19 mouse cellular contexts compared by ENCODE assay signal in the genomic region with DNA sequence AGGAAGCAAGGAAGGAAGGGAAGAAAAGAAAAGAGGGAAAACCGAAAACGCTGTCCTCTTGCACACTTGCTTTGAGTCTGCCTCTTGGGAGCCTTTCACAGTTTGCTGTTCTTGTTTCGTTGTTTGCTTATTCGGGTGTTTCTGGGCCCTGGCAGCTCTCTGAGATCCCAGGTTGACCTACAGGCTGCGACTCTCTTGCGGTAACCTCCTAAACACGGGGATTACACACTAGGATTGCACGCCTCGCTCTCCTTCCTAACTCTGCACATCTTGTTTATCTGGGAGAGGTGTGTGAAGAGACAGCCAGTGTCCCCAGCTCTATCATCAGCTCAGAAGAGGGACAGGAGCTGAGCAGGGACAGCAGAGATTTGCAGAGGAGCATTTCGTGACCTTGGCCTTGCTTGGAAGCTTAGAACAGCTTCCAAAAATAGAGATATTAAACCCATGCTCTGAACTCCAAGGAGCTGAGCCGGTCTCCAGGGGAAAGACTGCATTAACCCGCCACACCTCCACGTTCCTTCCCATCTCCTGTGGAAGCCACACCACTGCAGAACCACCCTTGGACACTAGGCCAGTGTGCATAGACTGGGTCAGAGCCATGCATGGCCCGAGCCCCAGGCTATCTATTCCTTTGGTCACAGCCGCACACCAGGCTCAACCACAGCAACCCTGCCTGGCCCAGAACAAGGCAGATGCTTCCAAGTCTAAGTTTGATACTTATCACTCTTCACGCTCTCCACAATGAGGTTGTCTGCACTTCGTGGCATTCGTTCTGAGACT. TPM values are rescaled to one million over a fixed set of nuclear protein-coding genes. Genes with fewer than 3 reads are reported as not detected.
DNase-seq lines count a peak whose midpoint lies in the region; ATAC-seq and TF ChIP-seq lines count a peak whose summit lies in the region.
"Had no signal": no experiment of that assay in that cellular context is flagged by ENCODE, and none has a peak within 500 bp of the region (broad histone marks: within the 10 kb centered on the region; RNA-seq: fewer than 3 reads in every experiment).

No protein-coding gene starts in this region.

- TF ChIP-seq POLR2A in heart, adult 2 months (IDR thresholded peaks at IDR 0.05; ENCODE audit: insufficient read depth, low read depth, low read length), result no peak
- TF ChIP-seq POLR2A in myocyte (IDR thresholded peaks at IDR 0.05; ENCODE audit: insufficient read length, low read depth), result no peak

- ATAC-seq in liver, embryonic 15.5 days (ENCODE audit: insufficient read depth), result peak; percentile 26
- ATAC-seq in liver, embryonic 11.5 days (replicated peaks; ENCODE audit: low FRiP score), result no peak; the same call in 1 of the 2 replicates
- ATAC-seq: forebrain, embryonic 13.5 days; hindbrain, embryonic 16.5 days had no signal

- no peak overlapping the region for H3K9ac ChIP-seq in heart, adult 2 months (ENCODE audit: low read depth, low read length)
- no peak overlapping the region for H3K9ac ChIP-seq in liver, embryonic 15.5 days
- no peak overlapping the region for H3K9ac ChIP-seq in liver, embryonic 11.5 days (ENCODE audit: low read depth, low read length)
- H3K9ac ChIP-seq: forebrain, embryonic 13.5 days; neural tube, embryonic 15.5 days had no signal

- H3K27ac ChIP-seq in heart, adult 2 months, result peak overlapping the region; percentile 55
- no peak overlapping the region for H3K27ac ChIP-seq in liver, embryonic 15.5 days (replicated peaks)
- no peak overlapping the region for H3K27ac ChIP-seq in liver, embryonic 11.5 days (ENCODE audit: low read depth, low read length)
- H3K27ac ChIP-seq: forebrain, embryonic 13.5 days; midbrain, embryonic 10.5 days; neural tube, embryonic 15.5 days had no signal

- TF ChIP-seq EP300 in heart, adult 2 months (IDR thresholded peaks at IDR 0.05; ENCODE audit: insufficient read depth, low read depth, low read length), result no peak

- peak; percentile 67 to 82 for DNase-seq in adrenal gland, adult (ENCODE audit: inconsistent age in 2 of 2, low spot score in 1 of 2)
- no peak for DNase-seq in adrenal gland, adult 8-10 months
- no peak for DNase-seq in heart, adult 2 months
- no peak for DNase-seq in heart, postnatal 4 days
- no peak for DNase-seq in liver, embryonic 11.5 days (ENCODE audit: low spot score)
- DNase-seq in right cerebral cortex, postnatal 14 days, result no peak
- DNase-seq: cerebellum, adult 9-10 months; embryo, embryonic 11 days; kidney, adult 18-20 months; kidney, postnatal 14 days; layer of hippocampus, adult 9-11 months; right cerebral cortex, adult 18-20 months; thymus, postnatal 36 days had no signal

- no peak for TF ChIP-seq CTCF in heart, adult 2 months (IDR thresholded peaks at IDR 0.05)

- no peak overlapping the region for H3K4me3 ChIP-seq in heart, adult 2 months
- no peak overlapping the region for H3K4me3 ChIP-seq in liver, embryonic 15.5 days (replicated peaks)
- no peak overlapping the region for H3K4me3 ChIP-seq in liver, embryonic 11.5 days (ENCODE audit: low read depth, low read length)
- H3K4me3 ChIP-seq in myocyte, result no peak overlapping the region
- H3K4me3 ChIP-seq: forebrain, embryonic 13.5 days; midbrain, embryonic 10.5 days; neural tube, embryonic 15.5 days had no signal

- no peaks in the 10 kb centered on the region; the same call in 1 of the 2 replicates for H3K4me1 ChIP-seq in heart, adult 2 months (ENCODE audit: control insufficient read depth, insufficient read depth, low read length)
- H3K4me1 ChIP-seq in liver, embryonic 15.5 days (replicated peaks), result peaks cover 11% of the 10 kb centered on the region
- peaks cover 5% of the 10 kb centered on the region; the same call in 1 of the 2 replicates for H3K4me1 ChIP-seq in liver, embryonic 11.5 days (replicated peaks; ENCODE audit: control insufficient read depth, insufficient read depth, low read length)
- H3K4me1 ChIP-seq: forebrain, embryonic 13.5 days; midbrain, embryonic 10.5 days; neural tube, embryonic 15.5 days had no signal

- intact Hi-C loops in heart, adult 2 months (cut with DNase I), result no loop called here

- no peaks in the 10 kb centered on the region for H3K79me2 ChIP-seq in heart, adult 2 months (replicated peaks; ENCODE audit: control insufficient read depth, insufficient read depth, low read length)
- no peaks in the 10 kb centered on the region for H3K79me2 ChIP-seq in myocyte (ENCODE audit: control insufficient read depth, insufficient read depth)

- H3ac ChIP-seq in myocyte (ENCODE audit: control insufficient read depth, insufficient read length), result no peak overlapping the region

- no peaks in the 10 kb centered on the region for H3K27me3 ChIP-seq in heart, adult 2 months (ENCODE audit: control insufficient read depth, insufficient read depth, low read length)
- no peaks in the 10 kb centered on the region for H3K27me3 ChIP-seq in liver, embryonic 15.5 days
- H3K27me3 ChIP-seq in liver, embryonic 11.5 days (replicated peaks; ENCODE audit: control insufficient read depth, insufficient read depth, low read length), result no peaks in the 10 kb centered on the region
- H3K27me3 ChIP-seq in myocyte (ENCODE audit: control insufficient read depth, insufficient read depth, insufficient read length), result no peaks in the 10 kb centered on the region
- H3K27me3 ChIP-seq: forebrain, embryonic 13.5 days; neural tube, embryonic 15.5 days had no signal

- no peaks in the 10 kb centered on the region for H3K9me3 ChIP-seq in liver, embryonic 15.5 days (replicated peaks)
- H3K9me3 ChIP-seq in liver, embryonic 11.5 days (ENCODE audit: control insufficient read depth, low read length), result no peaks in the 10 kb centered on the region
- H3K9me3 ChIP-seq: forebrain, embryonic 13.5 days; midbrain, embryonic 10.5 days; neural tube, embryonic 15.5 days had no signal

- H3K36me3 ChIP-seq in heart, adult 2 months (ENCODE audit: control insufficient read depth, insufficient read depth, low read length), result no peaks in the 10 kb centered on the region
- peaks cover 20% of the 10 kb centered on the region for H3K36me3 ChIP-seq in liver, embryonic 15.5 days (replicated peaks)
- H3K36me3 ChIP-seq in liver, embryonic 11.5 days (ENCODE audit: control insufficient read depth, insufficient read depth, low read length), result peaks cover 13% of the 10 kb centered on the region; the same call in 1 of the 2 replicates
- peaks cover 20% of the 10 kb centered on the region for H3K36me3 ChIP-seq in myocyte (ENCODE audit: control insufficient read depth, insufficient read depth)

- H3K4me2 ChIP-seq in liver, embryonic 15.5 days, result no peak overlapping the region
- H3K4me2 ChIP-seq in liver, embryonic 11.5 days, result no peak overlapping the region
- no peak overlapping the region for H3K4me2 ChIP-seq in myocyte (ENCODE audit: low read depth)
- H3K4me2 ChIP-seq: forebrain, embryonic 13.5 days; neural tube, embryonic 15.5 days had no signal

- WGBS in heart, adult 2 months, result 41% methylated on average over 18 of the region's 18 CpGs
- 61% methylated on average over 18 of the region's 18 CpGs for WGBS in liver, embryonic 15.5 days (ENCODE audit: insufficient replicate concordance)
- 72% methylated on average over 18 of the region's 18 CpGs for WGBS in liver, embryonic 11.5 days

TF ChIP-seq in myocyte, 11 proteins besides CTCF, POLR2A, EP300 and RAD21:
- TF ChIP-seq TCF3 (IDR thresholded peaks at IDR 0.05; ENCODE audit: insufficient read length, low read depth) (no peak), REST (IDR thresholded peaks at IDR 0.05; ENCODE audit: insufficient read depth, insufficient read length) (no peak), CEBPB (IDR thresholded peaks at IDR 0.05; ENCODE audit: insufficient read depth, poor library complexity, severe bottlenecking) (no peak), USF1 (IDR thresholded peaks at IDR 0.05; ENCODE audit: low read depth) (no peak), POLR2AphosphoS2 (IDR thresholded peaks at IDR 0.05; ENCODE audit: insufficient read length, low read depth) (peak; percentile 30), MYOG (IDR thresholded peaks at IDR 0.05; ENCODE audit: control insufficient read depth in 1 of 3, insufficient read depth in 1 of 3, insufficient read length in 2 of 3, low read depth in 2 of 3) (peak in 1 of 3 experiments; percentile 44)

RNA-seq across cellular contexts. Expression of gene Grtp1, which starts 19.3 kb away (rescaled TPM):
- 10 to 100 TPM; 15.0 to 30.3 (median 18.9) TPM for total RNA-seq in adrenal gland, adult 8-10 months (2022)
- 1 to 10 TPM; 3.9 to 5.1 TPM for total RNA-seq in heart, adult 2 months (2021)
- polyA plus RNA-seq in heart, adult 2 months (2012; rRNA removed), result 3.8 and 5.6 TPM in 2 replicates
- 1 to 10 TPM; 6.1 TPM for total RNA-seq in heart, postnatal 4 days (2021)
- polyA plus RNA-seq in liver, embryonic 15.5 days (2015; fragmentation: Nextera tagmentation; extraction: Ambion mirVana), result 8.2 and 8.7 TPM in 2 replicates
- polyA plus RNA-seq in liver, embryonic 11.5 days (2014; fragmentation: Nextera tagmentation; extraction: Ambion mirVana), result 19.7 and 23.3 TPM in 2 replicates
- polyA plus RNA-seq in myocyte (2012; fragmentation: generic; extraction: Trizol), result 34.4 TPM

RNA-seq across cellular contexts. Expression of gene Lamp1, which starts 22.1 kb away (rescaled TPM):
- 100 to 1,000 TPM; 434 to 557 (median 482) TPM for total RNA-seq in adrenal gland, adult 8-10 months (2022)
- 100 to 1,000 TPM; 406 to 437 TPM for total RNA-seq in heart, adult 2 months (2021)
- 462 and 645 TPM in 2 replicates for polyA plus RNA-seq in heart, adult 2 months (2012; rRNA removed)
- total RNA-seq in heart, postnatal 4 days (2021), result 100 to 1,000 TPM; 282 to 294 TPM
- 200 and 205 TPM in 2 replicates for polyA plus RNA-seq in liver, embryonic 15.5 days (2015; fragmentation: Nextera tagmentation; extraction: Ambion mirVana)
- polyA plus RNA-seq in liver, embryonic 11.5 days (2014; fragmentation: Nextera tagmentation; extraction: Ambion mirVana), result 251 and 283 TPM in 2 replicates
- polyA plus RNA-seq in myocyte (2012; fragmentation: generic; extraction: Trizol), result 531 TPM

Comparison
In these comparisons a context has a peak if more than half of its experiments do, and no peak if none do; other contexts are left out.
1. DNase-seq: peak in adrenal gland, adult (2 of 2); none in adrenal gland, adult 8-10 months (single experiment), heart, adult 2 months (0 of 2), heart, postnatal 4 days (single experiment), liver, embryonic 11.5 days (single experiment) and right cerebral cortex, postnatal 14 days (single experiment).